Mouse (Mus musculus): ENCODE results near the gene Hist3h2a.

Gene Hist3h2a

DNA sequence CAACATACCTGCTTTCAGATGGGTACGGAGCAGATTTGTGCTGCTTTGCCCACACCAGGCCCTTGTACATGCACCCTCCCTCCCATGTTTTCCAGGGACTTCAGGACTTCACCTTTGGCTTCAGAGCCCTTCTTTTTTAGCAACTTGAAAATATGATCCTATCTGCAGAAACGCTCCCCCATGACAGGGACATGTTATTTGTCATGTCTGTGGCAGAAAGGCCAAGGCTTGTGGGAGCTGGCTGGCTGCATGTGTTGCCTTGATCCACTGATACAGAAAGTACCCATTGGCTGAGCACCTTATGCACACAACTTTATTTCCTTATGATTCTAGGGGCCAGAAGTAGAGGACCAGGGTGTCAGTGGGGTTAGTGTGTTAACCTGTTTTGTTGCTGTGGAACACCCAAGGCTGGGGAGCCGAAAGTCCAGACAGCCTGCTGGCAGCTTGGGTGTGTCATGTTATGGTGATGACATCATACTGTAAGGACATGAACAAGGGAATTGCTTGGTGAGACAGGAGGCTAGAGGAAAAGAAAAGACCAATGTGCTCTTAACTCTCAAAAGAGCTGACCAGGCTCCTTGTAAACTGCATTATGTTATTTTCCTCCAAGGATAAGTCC is 30.9 kb downstream of the Hist3h2a start:
- ATAC-seq (ENCODE audit: insufficient number of reproducible peaks, low FRiP score, low TSS enrichment): no peak

DNA sequence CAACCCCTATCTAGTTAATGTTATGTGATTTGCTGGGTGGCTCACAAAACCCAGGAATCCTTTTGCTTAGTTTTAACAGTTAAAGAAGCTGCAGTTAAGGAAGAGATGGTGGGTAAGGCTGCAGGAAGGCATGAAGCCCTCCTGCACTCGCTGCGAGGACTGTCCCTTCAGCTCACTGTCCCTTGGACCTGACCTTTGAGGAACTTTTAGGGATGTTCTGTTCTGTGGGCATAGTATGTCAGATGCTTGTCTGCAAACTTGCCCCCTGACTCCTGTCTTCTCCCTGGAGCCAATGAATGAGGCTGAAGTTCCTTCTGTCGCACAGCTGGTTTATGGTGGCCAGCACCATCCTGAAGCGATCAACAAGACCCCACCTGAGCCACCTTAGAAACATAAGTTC is 34.7 kb downstream of the Hist3h2a start:
- no peak for ATAC-seq (ENCODE audit: insufficient number of reproducible peaks, low FRiP score, low TSS enrichment)

DNA sequence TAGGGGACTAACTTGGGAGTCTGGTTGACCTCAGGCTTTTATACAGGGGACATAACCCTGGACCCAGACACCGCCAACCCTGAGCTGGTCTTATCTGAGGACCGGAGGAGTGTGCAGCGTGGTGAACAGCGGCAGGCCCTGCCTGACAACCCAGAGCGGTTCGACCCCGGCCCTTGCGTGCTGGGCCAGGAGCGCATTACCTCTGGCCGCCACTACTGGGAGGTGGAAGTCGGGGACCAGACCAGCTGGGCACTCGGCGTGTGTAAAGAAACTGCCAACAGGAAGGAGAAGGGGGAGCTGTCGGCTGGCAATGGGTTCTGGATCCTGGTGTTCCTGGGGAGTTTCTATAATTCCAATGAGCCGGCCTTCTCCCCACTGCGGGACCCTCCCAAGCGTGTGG is 35.7 kb downstream of the Hist3h2a start:
- ATAC-seq (ENCODE audit: insufficient number of reproducible peaks, low FRiP score, low TSS enrichment): no peak

DNA sequence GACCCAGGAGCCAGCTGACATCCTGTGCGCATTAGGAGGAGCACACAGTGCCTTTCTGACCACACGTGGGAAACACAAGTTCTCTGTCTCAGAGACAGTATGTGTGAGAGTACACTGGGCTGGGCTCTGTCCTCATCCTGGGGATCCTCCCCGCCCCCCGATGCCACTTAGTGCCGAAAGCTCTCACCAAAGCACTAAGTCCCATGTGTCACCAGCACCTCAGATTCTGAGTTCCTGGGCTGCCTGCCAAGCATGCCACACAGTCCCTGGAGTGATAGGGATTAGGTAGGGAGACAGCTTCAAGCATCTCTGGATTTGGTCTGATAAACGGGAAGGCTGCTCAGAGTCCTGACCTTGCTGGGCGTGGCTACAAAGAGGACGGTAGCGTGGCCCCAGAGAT is 36.3 kb downstream of the Hist3h2a start:
- ATAC-seq (ENCODE audit: insufficient number of reproducible peaks, low FRiP score, low TSS enrichment): no peak

DNA sequence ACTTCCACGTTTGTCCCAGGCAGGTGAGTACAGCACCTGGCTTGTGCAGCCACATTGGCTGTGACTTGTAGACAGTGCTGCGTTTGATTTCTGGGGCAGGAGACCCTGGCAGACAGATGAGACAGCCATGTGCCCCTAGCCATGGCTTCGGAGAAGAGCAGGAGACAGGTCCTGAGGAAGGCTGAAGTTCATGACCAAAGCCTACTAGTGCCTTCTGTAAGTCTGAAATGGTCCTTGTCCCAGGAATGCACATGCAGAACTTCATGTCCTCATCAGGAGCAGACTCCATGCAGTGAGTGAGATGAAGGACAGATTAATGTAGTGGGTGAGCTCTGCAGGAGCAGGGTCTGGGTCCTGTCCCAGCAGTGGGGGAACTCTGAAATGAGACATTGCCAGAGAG is 37.4 kb downstream of the Hist3h2a start:
- no peak for ATAC-seq (ENCODE audit: insufficient number of reproducible peaks, low FRiP score, low TSS enrichment)

DNA sequence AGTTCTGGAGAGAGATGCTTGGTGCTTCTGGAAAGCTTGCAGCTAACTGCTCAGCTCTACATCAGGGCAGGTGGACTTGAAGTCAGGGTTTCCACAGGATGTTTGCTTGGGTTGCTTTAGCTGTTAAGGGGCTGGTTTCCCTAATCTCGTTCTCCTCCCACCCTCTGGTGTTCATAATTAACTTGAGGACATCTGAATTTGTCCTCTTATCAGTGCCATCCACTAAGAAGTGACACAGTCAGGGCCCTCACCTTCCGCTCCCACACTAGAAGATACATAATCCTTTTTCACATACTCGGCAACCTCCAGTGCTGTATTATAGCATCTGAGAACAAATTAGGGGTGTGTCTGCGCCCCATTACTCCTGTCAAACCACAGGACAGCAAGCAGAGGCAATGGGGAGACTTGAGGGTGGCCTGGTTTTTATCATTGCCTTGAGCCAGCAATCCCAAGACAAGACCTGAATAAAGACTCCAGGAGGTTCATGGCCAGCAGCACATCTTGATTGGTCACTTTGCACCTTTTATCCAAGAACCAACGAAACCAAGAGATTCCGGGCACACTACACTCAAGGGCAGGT is 38.7 kb downstream of the Hist3h2a start:
- no peak for ATAC-seq (ENCODE audit: insufficient number of reproducible peaks, low FRiP score, low TSS enrichment)

DNA sequence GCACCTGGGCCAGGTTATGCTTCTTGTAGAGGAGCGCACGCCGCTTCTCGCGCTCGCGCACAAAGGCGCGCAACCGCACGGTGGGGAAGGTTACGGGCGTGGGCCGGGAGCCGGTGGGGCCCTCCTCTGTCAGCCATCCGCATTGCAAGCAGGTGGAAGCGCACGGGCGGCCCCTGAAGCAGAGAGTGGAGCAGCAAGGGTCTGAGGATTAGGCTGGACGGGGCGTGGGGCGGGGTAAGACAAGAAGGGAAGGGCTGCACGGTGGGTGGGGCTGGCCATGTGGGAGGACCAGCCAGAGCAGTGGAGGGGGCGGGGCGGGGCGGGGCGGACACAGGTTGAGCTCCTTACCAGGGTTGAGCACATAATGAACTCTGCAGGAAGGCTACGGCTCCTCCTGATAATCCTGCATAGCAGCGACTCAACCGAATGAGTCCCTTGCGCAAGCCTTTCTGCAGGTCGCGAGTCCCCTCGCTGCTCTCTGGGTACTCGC is 39.9 kb downstream of the Hist3h2a start:
- peak; percentile 64; the same call in 1 of the 2 replicates for ATAC-seq (ENCODE audit: insufficient number of reproducible peaks, low FRiP score, low TSS enrichment)

DNA sequence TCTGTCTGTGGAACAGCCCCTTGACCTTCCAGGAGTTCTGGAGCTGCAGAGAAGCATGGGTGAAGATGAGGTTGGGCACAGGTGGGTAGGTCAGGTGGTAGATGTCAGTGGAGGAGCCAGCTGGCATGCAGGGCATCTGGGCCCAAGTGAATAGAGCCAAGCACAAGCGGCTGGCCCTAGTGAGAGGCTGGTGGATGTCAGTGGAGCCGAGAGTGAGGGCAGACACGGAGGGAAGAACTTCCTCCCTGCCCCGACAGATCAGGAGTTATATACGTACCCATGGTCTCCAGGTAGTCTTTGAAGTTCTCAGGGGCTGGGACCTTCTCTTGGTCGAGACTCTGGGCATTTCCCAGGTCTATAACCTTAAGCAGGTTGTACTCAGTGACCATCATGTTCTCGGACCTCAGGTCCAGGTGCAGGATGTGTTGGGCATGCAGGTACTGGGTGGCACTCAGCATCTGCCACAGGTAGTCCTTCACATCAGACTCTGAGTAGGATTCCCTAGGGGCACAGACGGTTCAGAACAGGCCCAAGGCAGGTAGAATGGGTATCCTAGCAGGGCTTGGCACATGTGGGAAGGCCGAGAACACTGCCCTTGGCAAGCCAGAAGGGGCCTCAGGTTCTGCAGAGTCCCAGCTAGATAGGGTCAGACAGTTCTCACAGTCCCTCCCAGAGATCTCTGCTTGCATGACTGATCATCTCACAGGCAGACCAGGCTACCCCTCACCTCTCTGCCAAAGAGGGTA is 40.7 kb downstream of the Hist3h2a start:
- ATAC-seq (ENCODE audit: insufficient number of reproducible peaks, low FRiP score, low TSS enrichment): no peak

DNA sequence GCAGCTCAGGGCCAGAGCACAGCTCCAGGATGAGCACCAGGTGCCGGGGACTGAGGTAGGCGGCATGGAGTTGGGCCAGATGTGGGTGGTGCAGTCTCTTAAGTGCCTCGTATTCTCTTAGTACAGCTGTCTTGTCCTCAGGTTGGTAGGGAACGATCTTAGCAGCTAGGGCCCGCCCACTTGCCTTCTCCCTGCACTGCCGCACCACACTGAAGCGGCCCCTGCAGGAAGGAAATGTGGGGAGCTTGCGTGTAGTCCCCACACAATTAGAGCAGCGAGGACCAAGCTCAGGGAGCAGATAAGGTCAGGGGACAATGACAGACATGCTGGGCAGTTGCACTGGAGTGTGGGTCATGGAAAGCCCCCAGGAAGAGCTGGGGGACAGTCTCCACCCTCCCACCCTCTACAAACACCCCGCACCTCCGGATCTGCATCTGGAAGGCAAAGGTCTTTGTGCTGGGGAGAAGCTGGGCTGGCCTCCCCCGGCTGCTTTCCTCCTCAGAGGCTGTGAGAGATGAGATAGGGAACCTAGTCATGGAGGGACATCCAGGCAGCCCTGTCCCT is 41.4 kb downstream of the Hist3h2a start:
- ATAC-seq (ENCODE audit: insufficient number of reproducible peaks, low FRiP score, low TSS enrichment): no peak

DNA sequence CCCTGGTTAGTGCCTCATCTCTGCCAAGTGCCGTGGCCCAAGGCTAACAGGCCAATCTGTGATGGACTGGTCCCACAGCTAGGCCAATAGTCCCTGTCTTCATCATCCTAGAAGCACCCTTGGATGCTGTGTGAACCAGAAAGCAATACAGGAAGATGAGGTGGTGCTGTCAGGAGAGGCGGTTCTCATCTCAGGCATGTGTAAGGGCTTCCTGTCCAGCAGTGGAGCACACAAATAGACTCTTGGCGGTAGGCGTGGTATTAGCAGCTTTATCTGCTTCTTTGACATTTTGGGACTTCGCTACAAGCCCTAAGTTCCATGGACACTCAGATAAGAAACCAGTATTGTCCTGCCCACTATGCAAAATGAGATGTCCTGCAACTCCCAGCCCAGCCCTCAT is 43.1 kb downstream of the Hist3h2a start:
- no peak for ATAC-seq (ENCODE audit: insufficient number of reproducible peaks, low FRiP score, low TSS enrichment)

DNA sequence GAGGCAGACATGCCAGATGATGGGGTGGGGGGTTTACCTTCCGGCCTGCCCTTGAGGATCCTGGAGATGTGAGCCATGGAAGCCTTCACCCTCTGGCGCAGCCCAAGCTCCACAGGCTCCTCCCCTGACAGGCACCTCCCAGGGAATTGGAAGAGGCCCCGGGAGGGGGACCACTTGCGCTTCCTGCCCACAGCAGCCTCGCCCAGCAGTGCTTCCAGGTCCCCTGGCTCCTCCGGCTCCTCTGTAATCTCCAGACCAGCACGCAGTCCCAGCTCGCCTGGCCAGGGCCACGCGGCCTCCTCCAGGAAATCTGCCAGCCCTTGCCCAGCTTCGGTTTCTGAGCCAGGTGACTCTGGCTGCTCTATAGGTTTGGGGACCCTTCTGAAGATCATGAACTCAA is 44.7 kb downstream of the Hist3h2a start:
- no peak for ATAC-seq (ENCODE audit: insufficient number of reproducible peaks, low FRiP score, low TSS enrichment)

DNA sequence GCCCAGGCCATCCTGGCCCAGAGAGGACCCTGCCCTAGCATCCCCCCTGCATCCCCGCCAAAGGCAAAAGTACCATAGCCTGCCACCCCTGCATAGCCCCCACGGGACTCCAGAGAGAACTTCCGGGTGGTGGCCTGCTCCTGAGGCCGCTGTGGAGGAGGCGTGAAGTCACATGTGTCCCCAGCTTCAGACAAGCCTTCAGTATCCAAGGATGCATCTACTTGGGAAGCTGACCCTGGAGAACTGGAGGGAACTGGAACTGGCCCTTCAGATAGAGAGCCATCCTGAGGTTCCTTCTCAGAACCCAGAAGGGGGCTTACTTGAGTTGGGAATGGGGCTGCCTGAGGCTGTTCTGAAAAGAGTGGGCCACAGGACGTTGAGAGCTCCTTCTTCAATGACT is 45.3 kb downstream of the Hist3h2a start:
- ATAC-seq (ENCODE audit: insufficient number of reproducible peaks, low FRiP score, low TSS enrichment): no peak

DNA sequence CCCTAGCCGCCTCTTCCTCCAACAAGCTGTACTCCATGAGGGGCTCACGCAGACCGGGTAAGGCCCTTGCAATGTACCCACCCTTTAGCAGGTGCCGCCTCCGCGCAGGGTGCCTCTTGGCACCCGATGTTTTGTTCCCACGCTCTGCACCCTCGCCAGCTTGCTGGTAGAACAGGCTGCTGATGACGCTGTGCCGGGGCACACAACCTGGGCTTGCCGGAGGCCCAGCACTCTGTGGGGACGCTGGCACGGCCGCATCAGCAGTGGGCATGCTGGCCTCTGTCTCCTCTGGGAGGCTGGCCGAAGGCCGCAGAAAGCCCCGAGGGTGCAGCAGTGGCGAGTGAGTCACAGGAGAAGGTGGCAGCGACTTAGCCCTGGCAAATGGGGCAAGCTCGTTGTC is 46.1 kb downstream of the Hist3h2a start:
- ATAC-seq (ENCODE audit: insufficient number of reproducible peaks, low FRiP score, low TSS enrichment): no peak

DNA sequence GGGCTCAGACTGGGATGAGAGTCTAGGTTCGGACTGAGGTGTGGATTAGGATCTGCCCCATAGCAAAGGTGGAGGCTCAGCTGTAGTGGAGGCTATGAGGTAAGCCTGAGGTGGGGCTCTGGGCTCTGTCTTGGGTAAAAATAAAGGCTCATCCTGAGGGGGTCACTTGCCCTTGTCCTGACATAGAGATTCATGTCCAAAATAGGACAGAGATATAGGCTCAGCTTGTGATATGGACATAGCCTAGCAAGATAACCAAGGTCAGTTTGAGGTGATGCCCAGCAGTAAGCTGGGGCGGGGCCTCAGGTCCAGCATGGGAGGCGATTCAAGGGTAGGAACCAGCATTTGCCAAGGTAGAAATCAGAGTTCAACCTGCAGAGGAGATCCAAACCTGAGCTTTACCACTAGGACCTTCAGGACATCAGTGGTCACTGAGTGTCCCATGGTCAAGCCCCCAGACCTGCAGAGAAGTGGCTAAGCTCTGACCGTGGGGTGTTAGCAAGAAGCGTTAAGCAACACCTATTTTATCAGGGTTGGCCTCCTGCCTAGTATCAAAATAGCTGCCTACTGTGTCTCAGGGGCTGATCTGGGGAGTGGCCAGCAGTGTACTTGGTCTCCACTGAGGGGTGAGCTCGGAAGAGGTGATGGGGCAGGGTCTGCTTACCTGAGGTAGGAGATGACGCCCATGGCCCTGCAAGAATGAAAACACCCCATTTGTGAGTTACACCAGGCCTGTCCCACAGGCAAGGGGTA is 48.0 kb downstream of the Hist3h2a start:
- ATAC-seq (ENCODE audit: insufficient number of reproducible peaks, low FRiP score, low TSS enrichment): no peak

All from cerebellum, adult (tissue).